Mouse (Mus musculus): ENCODE data around the gene Anapc1. TPM values are rescaled to one million over a fixed set of nuclear protein-coding genes. Genes with fewer than 3 reads are reported as not detected.

Anapc1 gene
- 56.8 and 60.7 TPM in 2 replicates for polyA plus RNA-seq (2015; fragmentation: Nextera tagmentation; extraction: Ambion mirVana)

DNA sequence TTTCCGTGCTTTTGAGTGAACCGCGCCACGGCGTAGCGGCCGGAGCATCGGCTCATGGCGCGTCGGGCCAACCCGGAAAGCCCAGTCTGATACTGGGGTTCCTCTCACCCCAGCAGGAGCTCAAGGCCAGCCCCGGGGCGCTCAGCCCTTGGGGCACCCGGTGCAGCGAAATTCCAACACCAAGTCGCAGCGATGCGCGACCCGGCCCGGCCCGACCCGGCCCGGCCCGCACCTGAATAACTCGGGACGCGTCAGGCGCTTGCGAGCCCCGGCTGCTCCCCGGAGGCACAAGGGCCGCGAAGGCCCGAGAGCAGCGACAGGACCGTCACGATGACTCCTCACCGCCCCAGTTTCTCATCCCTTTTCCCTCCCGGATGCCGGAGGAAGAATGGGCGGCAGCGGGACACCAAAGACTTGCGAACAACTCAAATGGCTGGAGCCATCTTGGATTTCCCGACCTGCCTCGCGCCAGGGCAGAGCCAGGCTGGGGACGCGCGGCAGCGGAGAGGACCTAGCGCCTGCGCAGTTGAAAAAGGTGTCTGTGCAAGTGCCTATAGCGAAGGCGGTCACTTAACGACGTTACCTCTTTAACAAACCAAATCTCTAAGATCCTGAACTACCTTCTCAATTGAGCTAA lies at the start of gene Anapc1:
TSS of gene Anapc1 (minus strand) at position 471 of the 637 bp plus-strand sequence.
- Histone ChIP-seq H3K9ac (ENCODE audit: low read length) (peak within 1 kb of the TSS; percentile 99), H3K4me1 (replicated peaks; ENCODE audit: control insufficient read depth, insufficient read depth, low read length) (peaks cover 8% of the 10 kb centered on the region), H3K4me2 (ENCODE audit: low read depth, low read length) (peak within 1 kb of the TSS; percentile 58), H3K36me3 (ENCODE audit: control insufficient read depth, insufficient read depth, low read length) (peaks cover 12% of the 10 kb centered on the region), H3K4me3 (ENCODE audit: low read length) (peak within 1 kb of the TSS; percentile 92), H3K27ac (ENCODE audit: low read length) (peak within 1 kb of the TSS; percentile 89), H3K27me3 (ENCODE audit: control insufficient read depth, insufficient read depth, low read depth, low read length) (no peaks in the 10 kb centered on the region), H3K9me3 (ENCODE audit: control insufficient read depth, low read length) (no peaks in the 10 kb centered on the region)
- peak; percentile 98 for ATAC-seq (ENCODE audit: low read depth)
- 0% methylated on average over 58 of the region's 58 CpGs for WGBS

DNA sequence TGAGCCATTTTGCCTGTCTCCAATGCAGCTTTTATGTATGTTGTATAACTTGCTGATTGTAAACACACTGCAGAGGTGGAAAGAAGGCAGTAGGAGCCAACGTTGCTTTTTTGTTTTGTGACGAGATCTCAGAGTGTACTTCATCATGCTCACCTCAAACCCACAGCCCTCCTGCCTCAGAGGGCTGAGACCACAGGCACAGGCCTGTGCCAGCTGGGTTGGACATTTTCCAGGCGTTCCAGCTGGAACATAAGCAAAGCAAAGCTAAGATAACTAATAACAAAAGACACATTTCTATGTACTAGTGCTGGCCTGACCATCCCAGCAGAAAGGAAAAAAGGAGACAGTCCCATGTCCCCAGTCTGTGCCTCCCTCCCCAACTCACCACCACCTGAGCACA lies 47.9 kb upstream of the Anapc1 start:
- no peaks in the 10 kb centered on the region for H3K9me3 ChIP-seq (ENCODE audit: control insufficient read depth, low read length)
- no peaks in the 10 kb centered on the region for H3K27me3 ChIP-seq (ENCODE audit: control insufficient read depth, insufficient read depth, low read depth, low read length)
- H3K9ac ChIP-seq (ENCODE audit: low read length): no peak overlapping the region
- WGBS: 33% methylated on average over 3 of the region's 3 CpGs
- H3K4me2 ChIP-seq (ENCODE audit: low read depth, low read length): no peak overlapping the region
- H3K4me1 ChIP-seq (replicated peaks; ENCODE audit: control insufficient read depth, insufficient read depth, low read length): peaks cover 12% of the 10 kb centered on the region; the same call in 1 of the 2 replicates
- peak; percentile 72 for ATAC-seq (ENCODE audit: low read depth)
- H3K4me3 ChIP-seq (ENCODE audit: low read length): no peak overlapping the region
- no peaks in the 10 kb centered on the region for H3K36me3 ChIP-seq (ENCODE audit: control insufficient read depth, insufficient read depth, low read length)
- H3K27ac ChIP-seq (ENCODE audit: low read length): peak overlapping the region; percentile 31

DNA sequence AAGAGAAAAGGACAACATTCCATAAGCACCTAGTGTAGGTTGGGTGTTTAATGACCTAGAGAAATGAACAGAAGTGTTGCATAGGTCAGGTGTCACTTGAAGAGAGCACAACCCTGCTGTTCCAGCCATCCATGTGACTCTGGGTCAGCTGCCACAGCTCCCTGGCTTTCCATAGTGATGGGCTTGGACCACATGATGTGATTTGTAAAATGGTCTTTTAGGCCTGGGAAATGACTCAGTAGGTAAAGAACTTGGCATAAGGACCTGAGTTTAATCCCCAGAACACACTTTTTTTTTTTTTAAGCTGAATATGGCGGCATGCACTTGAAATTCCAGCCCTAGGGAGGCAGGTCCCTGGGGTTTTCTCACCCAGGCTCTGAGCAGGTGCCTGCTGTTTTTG lies 44.8 kb upstream of the Anapc1 start:
- H3K4me2 ChIP-seq (ENCODE audit: low read depth, low read length): no peak overlapping the region
- H3K27me3 ChIP-seq (ENCODE audit: control insufficient read depth, insufficient read depth, low read depth, low read length): no peaks in the 10 kb centered on the region
- H3K9me3 ChIP-seq (ENCODE audit: control insufficient read depth, low read length): no peaks in the 10 kb centered on the region
- 0 out of 2 replicates have a peak, but pooled peaks cover 2% of the 10 kb centered on the region for H3K36me3 ChIP-seq (ENCODE audit: control insufficient read depth, insufficient read depth, low read length)
- H3K4me3 ChIP-seq (ENCODE audit: low read length): no peak overlapping the region
- H3K27ac ChIP-seq (ENCODE audit: low read length): no peak overlapping the region
- no peak for ATAC-seq (ENCODE audit: low read depth)
- peaks cover 23% of the 10 kb centered on the region for H3K4me1 ChIP-seq (replicated peaks; ENCODE audit: control insufficient read depth, insufficient read depth, low read length)
- H3K9ac ChIP-seq (ENCODE audit: low read length): no peak overlapping the region
- 85% methylated on average over 1 of the region's 1 CpGs for WGBS

DNA sequence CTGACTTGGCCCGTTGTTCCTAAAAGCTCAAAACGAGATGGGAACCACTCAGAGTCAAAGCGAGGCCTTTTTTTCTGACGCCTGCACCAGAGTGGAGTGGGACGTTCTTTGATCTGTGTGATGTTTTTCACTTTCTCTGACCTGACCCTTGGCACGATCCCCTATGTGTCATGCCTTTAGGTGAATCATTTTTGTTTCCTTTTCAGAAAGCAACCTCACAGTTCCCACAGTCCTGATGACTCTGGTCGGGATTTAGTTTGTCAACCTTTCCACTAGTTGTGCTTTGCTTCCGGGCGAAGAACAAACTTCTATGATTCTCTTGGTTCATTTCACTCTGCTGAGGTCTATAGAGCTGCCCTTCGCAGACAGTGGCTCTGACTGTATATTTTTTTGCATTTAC lies 44.3 kb upstream of the Anapc1 start:
- 0 out of 2 replicates have a peak, but pooled peaks cover 2% of the 10 kb centered on the region for H3K36me3 ChIP-seq (ENCODE audit: control insufficient read depth, insufficient read depth, low read length)
- H3K4me1 ChIP-seq (replicated peaks; ENCODE audit: control insufficient read depth, insufficient read depth, low read length): peaks cover 24% of the 10 kb centered on the region

DNA sequence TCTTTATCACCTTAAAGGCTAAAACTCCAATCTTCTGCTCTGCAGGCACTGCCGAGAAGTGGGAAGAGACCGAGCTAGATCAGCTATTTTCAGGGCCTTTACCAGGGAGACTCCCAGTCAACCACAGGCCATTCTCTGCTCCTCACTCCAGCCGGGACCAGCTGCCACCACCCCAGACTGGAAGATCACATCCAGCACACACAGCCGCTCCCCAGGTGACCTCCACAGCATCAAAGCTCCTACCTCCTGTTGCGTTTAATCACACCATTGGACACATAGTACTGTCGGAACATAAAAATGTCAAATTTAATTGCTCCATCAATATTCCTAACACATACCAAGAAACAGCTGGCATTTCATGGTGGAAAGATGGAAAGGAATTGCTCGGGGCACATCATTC lies 42.0 kb upstream of the Anapc1 start:
- ATAC-seq (ENCODE audit: low read depth): no peak
- Histone ChIP-seq H3K4me2 (ENCODE audit: low read depth, low read length) (no peak overlapping the region), H3K9me3 (ENCODE audit: control insufficient read depth, low read length) (no peaks in the 10 kb centered on the region), H3K36me3 (ENCODE audit: control insufficient read depth, insufficient read depth, low read length) (0 out of 2 replicates have a peak, but pooled peaks cover 2% of the 10 kb centered on the region), H3K4me1 (replicated peaks; ENCODE audit: control insufficient read depth, insufficient read depth, low read length) (peaks cover 14% of the 10 kb centered on the region), H3K27me3 (ENCODE audit: control insufficient read depth, insufficient read depth, low read depth, low read length) (no peaks in the 10 kb centered on the region), H3K4me3 (ENCODE audit: low read length) (no peak overlapping the region), H3K9ac (ENCODE audit: low read length) (no peak overlapping the region), H3K27ac (ENCODE audit: low read length) (no peak overlapping the region)
- 66% methylated on average over 7 of the region's 7 CpGs for WGBS

More for the DNA sequence above, 44.3 kb upstream of the Anapc1 start:
- 59% methylated on average over 10 of the region's 10 CpGs for WGBS
- no peak overlapping the region for H3K4me3 ChIP-seq (ENCODE audit: low read length)
- no peaks in the 10 kb centered on the region for H3K9me3 ChIP-seq (ENCODE audit: control insufficient read depth, low read length)
- ATAC-seq (ENCODE audit: low read depth): no peak
- no peaks in the 10 kb centered on the region for H3K27me3 ChIP-seq (ENCODE audit: control insufficient read depth, insufficient read depth, low read depth, low read length)
- no peak overlapping the region for H3K4me2 ChIP-seq (ENCODE audit: low read depth, low read length)
- no peak overlapping the region for H3K9ac ChIP-seq (ENCODE audit: low read length)
- H3K27ac ChIP-seq (ENCODE audit: low read length): no peak overlapping the region

DNA sequence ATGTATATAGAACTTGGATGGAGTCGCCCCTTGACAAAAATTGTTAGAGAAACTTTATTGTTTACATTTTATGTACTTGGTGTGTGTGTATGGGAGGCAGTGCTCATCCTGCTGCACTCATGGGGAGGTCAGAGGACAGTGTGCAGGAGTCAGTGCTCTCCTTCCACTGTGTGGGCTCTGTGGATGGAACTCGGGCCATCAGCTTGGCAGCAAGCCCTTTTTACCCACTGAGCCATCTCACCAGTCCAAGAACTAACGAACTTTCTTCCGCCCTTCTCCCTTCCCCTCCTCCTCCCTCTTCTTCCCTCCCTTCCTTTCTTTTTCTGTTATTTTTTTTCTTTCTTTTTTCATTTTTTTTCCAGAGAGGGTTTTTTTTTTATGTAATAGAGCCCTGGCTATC lies 40.9 kb upstream of the Anapc1 start:
- no peaks in the 10 kb centered on the region for H3K27me3 ChIP-seq (ENCODE audit: control insufficient read depth, insufficient read depth, low read depth, low read length)
- no peak overlapping the region for H3K4me3 ChIP-seq (ENCODE audit: low read length)
- peak overlapping the region; percentile 13; the same call in 1 of the 2 replicates for H3K27ac ChIP-seq (ENCODE audit: low read length)
- no peaks in the 10 kb centered on the region for H3K9me3 ChIP-seq (ENCODE audit: control insufficient read depth, low read length)
- peaks cover 14% of the 10 kb centered on the region for H3K4me1 ChIP-seq (replicated peaks; ENCODE audit: control insufficient read depth, insufficient read depth, low read length)
- H3K9ac ChIP-seq (ENCODE audit: low read length): 0 out of 2 replicates have a peak overlapping the region, but pooled peaks have one; percentile 15
- 0 out of 2 replicates have a peak, but pooled peaks have one; percentile 34 for ATAC-seq (ENCODE audit: low read depth)
- WGBS: 55% methylated on average over 4 of the region's 4 CpGs
- no peak overlapping the region for H3K4me2 ChIP-seq (ENCODE audit: low read depth, low read length)
- H3K36me3 ChIP-seq (ENCODE audit: control insufficient read depth, insufficient read depth, low read length): 0 out of 2 replicates have a peak, but pooled peaks cover 2% of the 10 kb centered on the region

DNA sequence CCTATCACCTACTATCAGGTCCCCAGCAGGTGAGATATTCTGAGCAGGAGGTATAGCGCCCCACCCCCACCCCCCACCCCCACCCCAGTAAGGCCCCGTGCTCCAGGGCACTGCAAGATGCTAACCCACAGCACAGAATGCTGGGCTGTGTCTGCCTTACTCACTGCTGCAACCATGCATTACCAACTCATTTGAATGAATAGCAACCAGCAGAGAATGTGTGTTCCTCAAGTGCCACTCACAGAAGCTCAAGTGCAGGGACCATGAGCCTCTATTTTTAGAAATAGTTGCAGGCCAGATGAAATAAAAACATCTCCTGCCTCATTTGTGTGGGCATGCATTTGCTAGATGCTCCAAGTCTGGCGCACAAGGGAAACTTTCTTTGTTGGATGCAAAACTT lies 40.4 kb upstream of the Anapc1 start:
- H3K27ac ChIP-seq (ENCODE audit: low read length): peak overlapping the region; percentile 13; the same call in 1 of the 2 replicates
- 0 out of 2 replicates have a peak, but pooled peaks cover 2% of the 10 kb centered on the region for H3K36me3 ChIP-seq (ENCODE audit: control insufficient read depth, insufficient read depth, low read length)
- peak; percentile 58; the same call in 1 of the 2 replicates for ATAC-seq (ENCODE audit: low read depth)
- H3K9ac ChIP-seq (ENCODE audit: low read length): 0 out of 2 replicates have a peak overlapping the region, but pooled peaks have one; percentile 15
- H3K4me2 ChIP-seq (ENCODE audit: low read depth, low read length): no peak overlapping the region
- H3K9me3 ChIP-seq (ENCODE audit: control insufficient read depth, low read length): no peaks in the 10 kb centered on the region
- no peak overlapping the region for H3K4me3 ChIP-seq (ENCODE audit: low read length)
- no peaks in the 10 kb centered on the region for H3K27me3 ChIP-seq (ENCODE audit: control insufficient read depth, insufficient read depth, low read depth, low read length)
- 51% methylated on average over 3 of the region's 3 CpGs for WGBS
- peaks cover 14% of the 10 kb centered on the region for H3K4me1 ChIP-seq (replicated peaks; ENCODE audit: control insufficient read depth, insufficient read depth, low read length)

DNA sequence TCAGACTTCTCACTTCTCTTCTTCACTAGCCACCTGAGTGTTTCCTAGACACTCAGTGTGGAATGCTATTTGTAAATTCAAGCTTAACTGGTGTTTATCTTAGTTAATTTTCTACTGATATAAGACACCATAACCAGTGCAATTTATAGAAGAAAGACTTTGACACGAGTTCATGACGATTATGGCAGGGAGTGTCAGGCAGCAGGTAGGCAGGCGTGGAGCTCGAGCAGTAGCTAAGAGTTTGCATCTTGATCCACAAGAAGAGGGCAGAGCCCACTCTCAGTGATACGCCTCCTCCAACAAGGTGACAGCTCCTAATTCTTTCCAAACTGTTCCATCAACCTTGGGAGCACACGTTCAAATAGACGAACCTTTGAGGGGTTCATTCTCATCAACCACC lies 39.4 kb upstream of the Anapc1 start:
- no peaks in the 10 kb centered on the region for H3K9me3 ChIP-seq (ENCODE audit: control insufficient read depth, low read length)
- 65% methylated on average over 7 of the region's 7 CpGs for WGBS
- no peak overlapping the region for H3K4me2 ChIP-seq (ENCODE audit: low read depth, low read length)
- no peak for ATAC-seq (ENCODE audit: low read depth)
- H3K4me1 ChIP-seq (replicated peaks; ENCODE audit: control insufficient read depth, insufficient read depth, low read length): peaks cover 16% of the 10 kb centered on the region
- 0 out of 2 replicates have a peak, but pooled peaks cover 2% of the 10 kb centered on the region for H3K36me3 ChIP-seq (ENCODE audit: control insufficient read depth, insufficient read depth, low read length)
- H3K9ac ChIP-seq (ENCODE audit: low read length): no peak overlapping the region
- no peak overlapping the region for H3K27ac ChIP-seq (ENCODE audit: low read length)
- no peaks in the 10 kb centered on the region for H3K27me3 ChIP-seq (ENCODE audit: control insufficient read depth, insufficient read depth, low read depth, low read length)
- H3K4me3 ChIP-seq (ENCODE audit: low read length): no peak overlapping the region

DNA sequence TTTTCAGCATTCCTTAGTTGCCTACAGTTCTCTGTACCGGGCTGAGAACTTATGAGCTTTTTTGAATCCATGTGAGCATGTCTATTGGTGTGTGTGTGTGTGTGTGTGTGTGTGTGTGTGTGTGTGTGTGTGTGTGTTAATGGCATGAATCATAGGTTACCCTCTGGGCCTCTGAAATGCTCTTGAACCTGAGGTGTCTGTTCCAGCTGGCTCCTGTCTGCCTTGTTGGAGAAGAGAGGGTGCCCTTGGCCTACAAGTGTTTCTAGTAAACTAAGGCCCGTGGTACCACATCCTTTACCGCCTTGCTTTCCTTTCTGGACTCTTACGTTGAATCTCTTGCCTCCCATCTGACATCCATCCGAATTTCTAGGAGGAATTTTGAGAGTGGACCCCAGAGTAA lies 38.9 kb upstream of the Anapc1 start:
- H3K9me3 ChIP-seq (ENCODE audit: control insufficient read depth, low read length): no peaks in the 10 kb centered on the region; the same call in 1 of the 2 replicates
- WGBS: 49% methylated on average over 5 of the region's 5 CpGs
- no peak for ATAC-seq (ENCODE audit: low read depth)

More for the DNA sequence above, 38.9 kb upstream of the Anapc1 start:
- Histone ChIP-seq H3K27ac (ENCODE audit: low read length) (no peak overlapping the region), H3K9ac (ENCODE audit: low read length) (no peak overlapping the region), H3K27me3 (ENCODE audit: control insufficient read depth, insufficient read depth, low read depth, low read length) (no peaks in the 10 kb centered on the region), H3K4me3 (ENCODE audit: low read length) (no peak overlapping the region), H3K36me3 (ENCODE audit: control insufficient read depth, insufficient read depth, low read length) (0 out of 2 replicates have a peak, but pooled peaks cover 2% of the 10 kb centered on the region), H3K4me1 (replicated peaks; ENCODE audit: control insufficient read depth, insufficient read depth, low read length) (peaks cover 18% of the 10 kb centered on the region), H3K4me2 (ENCODE audit: low read depth, low read length) (no peak overlapping the region)

Data from lung, embryonic 16.5 days (tissue).